Mouse (Mus musculus) limb, embryonic 14.5 days (tissue): ENCODE results near the gene Dusp12. TPM values are rescaled to one million over a fixed set of nuclear protein-coding genes. Genes with fewer than 3 reads are reported as not detected.

Experiments used
- ATAC-seq: fragments of 200-750 bp; cut with Nextera tagmentation; 2 replicates; pipeline ENCODE4 v1.8.0; 2017; ENCODE audit warnings: low read depth, moderate number of reproducible peaks, moderate TSS enrichment; ENCODE audit not compliant: low FRiP score
- DNase-seq: peaks from one replicate; pipeline ENCODE4 v3.0.0-alpha.2; 2015; ENCODE audit warnings: low spot score
- H3K27ac ChIP-seq: fragments of 300-500 bp; sonication (generic); replicated peaks from 2 replicates; pipeline ENCODE4 v1.5.1; 2014; ENCODE audit warnings: low read depth, mild to moderate bottlenecking, low read length, moderate library complexity, mixed read lengths
- H3K27me3 ChIP-seq: fragments of 300-500 bp; sonication (generic); 2 replicates; pipeline ENCODE4 v1.6.1; 2014; ENCODE audit warnings: low read length, mixed read lengths; ENCODE audit not compliant: control insufficient read depth, insufficient read depth
- H3K36me3 ChIP-seq: fragments of 300-500 bp; sonication (generic); 2 replicates; pipeline ENCODE4 v1.6.1; 2014; ENCODE audit warnings: mild to moderate bottlenecking, low read length, moderate library complexity, mixed read lengths; ENCODE audit not compliant: control insufficient read depth, insufficient read depth
- H3K4me1 ChIP-seq: fragments of 300-500 bp; sonication (generic); 2 replicates; pipeline ENCODE4 v1.6.1; 2014; ENCODE audit warnings: antibody characterized with exemption, low read length, mixed read lengths; ENCODE audit not compliant: control insufficient read depth, insufficient read depth
- H3K4me2 ChIP-seq: fragments of 300-500 bp; sonication (generic); replicated peaks from 2 replicates; pipeline ENCODE4 v1.6.1; 2014; ENCODE audit warnings: low read depth, mild to moderate bottlenecking, low read length, moderate library complexity; ENCODE audit not compliant: severe bottlenecking
- H3K4me3 ChIP-seq: fragments of 300-500 bp; sonication (generic); replicated peaks from 2 replicates; pipeline ENCODE4 v1.5.1; 2014; ENCODE audit warnings: low read length
- H3K9ac ChIP-seq: fragments of 300-500 bp; sonication (generic); 2 replicates; pipeline ENCODE4 v1.6.1; 2014; ENCODE audit warnings: mild to moderate bottlenecking, low read depth, low read length, moderate library complexity; ENCODE audit not compliant: severe bottlenecking
- H3K9me3 ChIP-seq: fragments of 300-500 bp; sonication (generic); 2 replicates; pipeline ENCODE4 v1.6.1; 2016; ENCODE audit warnings: low read length; ENCODE audit not compliant: control insufficient read depth
- POLR2A ChIP-seq: fragments of 200-500 bp; IDR thresholded peaks from 2 replicates; pipeline ENCODE4 v1.8.0; 2012; ENCODE audit warnings: inconsistent platforms, mild to moderate bottlenecking, moderate library complexity, borderline replicate concordance; ENCODE audit not compliant: insufficient read depth, insufficient read length; ENCODE audit errors: extremely low read depth
- WGBS: fragments of 180-500 bp; shearing (Covaris S2); extraction: QIAGEN DNeasy Blood & Tissue Kit; methylation state at CpG from one replicate; pipeline ENCODE4 v1.1.7; 2014; 5-methylcytosine and 5-hydroxymethylcytosine counted together
- polyA plus RNA-seq, 2 experiments: library from polyadenylated mRNA; depleted of rRNA in 1 of 2; stranded (reverse) in 1 of 2; unstranded in 1 of 2; fragments of >200 nt; fragmentation: Nextera tagmentation in 1 of 2; extraction: Ambion mirVana in 1 of 2; gene quantifications; 2 replicates each; pipeline versions ENCODE4 v1.2.1 to v1.2.3; 2012 to 2014

The Dusp12 gene
- polyA plus RNA-seq, 2 experiments: 51.5 to 58.5 TPM

GRCm38 (mm10) chr1:170863033-170863432, 22.3 kb downstream of the Dusp12 start:
- H3K4me3 ChIP-seq: no peak overlapping the region
- no peaks in the 10 kb centered on the region for H3K9me3 ChIP-seq
- H3K9ac ChIP-seq: no peak overlapping the region
- ATAC-seq (no peak), DNase-seq (no peak)
- WGBS: 72% methylated on average over 4 of the region's 4 CpGs
- H3K27me3 ChIP-seq: no peaks in the 10 kb centered on the region
- H3K36me3 ChIP-seq: no peaks in the 10 kb centered on the region
- TF ChIP-seq POLR2A: no peak
- no peak overlapping the region for H3K4me2 ChIP-seq
- H3K4me1 ChIP-seq: peaks cover 6% of the 10 kb centered on the region
- H3K27ac ChIP-seq: no peak overlapping the region

DNA sequence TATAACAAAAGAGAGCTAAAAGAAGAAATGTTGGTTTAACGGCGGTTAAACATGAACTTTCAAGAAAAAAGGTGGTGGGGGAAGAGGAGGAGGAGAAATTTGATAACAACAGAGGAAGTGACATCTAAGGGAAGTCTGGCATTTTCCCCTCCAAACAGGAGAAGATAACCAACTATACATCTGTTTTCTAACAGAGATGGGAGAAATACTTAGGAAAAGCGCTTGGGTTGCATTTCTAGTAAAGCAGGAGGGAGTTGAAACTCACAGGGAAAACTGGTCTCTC, 23.0 kb downstream of the Dusp12 start:
- Histone ChIP-seq H3K4me3 (no peak overlapping the region), H3K4me2 (no peak overlapping the region), H3K36me3 (no peaks in the 10 kb centered on the region), H3K9ac (no peak overlapping the region), H3K27ac (no peak overlapping the region), H3K9me3 (no peaks in the 10 kb centered on the region), H3K27me3 (no peaks in the 10 kb centered on the region), H3K4me1 (peaks cover 6% of the 10 kb centered on the region)
- TF ChIP-seq POLR2A: no peak
- 80% methylated on average over 3 of the region's 3 CpGs for WGBS
- ATAC-seq (no peak), DNase-seq (no peak)

- no peak overlapping the region for H3K9ac ChIP-seq
- WGBS: 75% methylated on average over 13 of the region's 13 CpGs
- no peak overlapping the region for H3K4me3 ChIP-seq
- H3K27me3 ChIP-seq: no peaks in the 10 kb centered on the region
- peaks cover 4% of the 10 kb centered on the region for H3K4me1 ChIP-seq
- DNase-seq (no peak), ATAC-seq (no peak)
- H3K9me3 ChIP-seq: no peaks in the 10 kb centered on the region
- TF ChIP-seq POLR2A: no peak
- H3K36me3 ChIP-seq: no peaks in the 10 kb centered on the region
- H3K27ac ChIP-seq: no peak overlapping the region
- no peak overlapping the region for H3K4me2 ChIP-seq
Observed at GRCm38 (mm10) chr1:170861671-170862434, 23.5 kb downstream of the Dusp12 start.

DNA sequence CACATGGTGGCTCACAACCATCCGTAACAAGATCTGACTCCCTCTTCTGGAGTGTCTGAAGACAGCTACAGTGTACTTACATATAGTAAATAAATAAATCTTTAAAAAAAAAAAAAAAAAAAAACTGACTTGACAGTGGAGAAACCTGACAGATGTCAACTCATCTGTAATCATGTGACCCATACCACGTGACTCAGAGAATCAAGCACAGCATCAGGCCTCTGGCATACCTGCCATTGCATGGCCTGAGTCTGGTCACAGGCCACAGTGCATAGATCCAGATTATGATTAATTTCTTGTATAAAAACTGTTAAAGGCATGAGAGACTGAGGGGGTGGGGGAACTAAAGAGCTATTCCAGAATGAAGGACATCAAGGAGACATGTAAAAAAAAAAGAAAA, 26.5 kb downstream of the Dusp12 start:
- Histone ChIP-seq H3K27me3 (no peaks in the 10 kb centered on the region), H3K4me3 (no peak overlapping the region), H3K4me2 (no peak overlapping the region), H3K4me1 (no peaks in the 10 kb centered on the region), H3K9me3 (no peaks in the 10 kb centered on the region), H3K27ac (no peak overlapping the region), H3K9ac (no peak overlapping the region), H3K36me3 (no peaks in the 10 kb centered on the region)
- no peak for TF ChIP-seq POLR2A
- 72% methylated on average over 2 of the region's 2 CpGs for WGBS
- DNase-seq (no peak), ATAC-seq (no peak)

DNA sequence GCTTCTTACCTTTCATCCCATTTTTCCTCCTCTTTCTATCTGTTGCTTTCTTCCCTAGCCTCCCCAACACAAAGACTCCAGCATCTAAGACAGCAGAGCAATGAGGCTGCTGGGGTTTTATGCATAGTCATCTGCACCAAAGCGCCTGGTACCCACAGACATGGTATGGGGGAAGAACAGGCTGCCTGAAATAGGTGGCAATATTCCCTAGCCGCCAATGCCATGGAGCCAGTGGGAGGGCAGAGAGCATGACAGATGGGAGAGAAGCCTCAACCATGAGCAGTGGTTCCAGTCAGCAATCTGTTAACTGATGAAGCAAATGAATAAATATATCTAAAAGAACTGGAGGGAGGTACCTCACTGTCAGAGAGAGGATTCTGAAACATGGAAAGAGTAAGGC, 28.0 kb downstream of the Dusp12 start:
- no peaks in the 10 kb centered on the region for H3K4me1 ChIP-seq
- TF ChIP-seq POLR2A: no peak
- no peak overlapping the region for H3K4me3 ChIP-seq
- no peak overlapping the region for H3K27ac ChIP-seq
- no peak for DNase-seq
- H3K4me2 ChIP-seq: no peak overlapping the region
- H3K27me3 ChIP-seq: no peaks in the 10 kb centered on the region
- H3K9ac ChIP-seq: no peak overlapping the region
- H3K9me3 ChIP-seq: no peaks in the 10 kb centered on the region
- H3K36me3 ChIP-seq: peaks cover 6% of the 10 kb centered on the region
- no peak for ATAC-seq
- 82% methylated on average over 2 of the region's 2 CpGs for WGBS
